Mouse (Mus musculus) neural tube, embryonic 13.5 days (tissue): ENCODE results near the gene Cntn5. TPM values are rescaled to one million over a fixed set of nuclear protein-coding genes. Genes with fewer than 3 reads are reported as not detected.

Source experiments
- ATAC-seq: fragments of 200-750 bp; cut with Nextera tagmentation; 2 replicates; pipeline ENCODE4 v1.8.0; 2017; ENCODE audit warnings: low read depth, mild to moderate bottlenecking, moderate TSS enrichment, moderate library complexity
- H3K27ac ChIP-seq: fragments of 300-500 bp; sonication (generic); replicated peaks from 2 replicates; pipeline ENCODE4 v1.5.1; 2015; ENCODE audit warnings: moderate library complexity, mild to moderate bottlenecking, inconsistent platforms
- H3K27me3 ChIP-seq: fragments of 300-500 bp; sonication (generic); 2 replicates; pipeline ENCODE4 v1.6.1; 2015; ENCODE audit warnings: mild to moderate bottlenecking, inconsistent platforms
- H3K36me3 ChIP-seq: fragments of 300-500 bp; sonication (generic); 2 replicates; pipeline ENCODE4 v1.6.1; 2015; ENCODE audit warnings: mild to moderate bottlenecking, inconsistent platforms
- H3K4me1 ChIP-seq: fragments of 300-500 bp; sonication (generic); replicated peaks from 2 replicates; pipeline ENCODE4 v1.6.1; 2015; ENCODE audit warnings: inconsistent platforms
- H3K4me2 ChIP-seq: fragments of 300-500 bp; sonication (generic); 2 replicates; pipeline ENCODE4 v1.6.1; 2015; ENCODE audit warnings: inconsistent platforms, mild to moderate bottlenecking, moderate library complexity
- H3K4me3 ChIP-seq: fragments of 300-500 bp; sonication (generic); 2 replicates; pipeline ENCODE4 v1.5.1; 2015; ENCODE audit warnings: mild to moderate bottlenecking, inconsistent platforms
- H3K9ac ChIP-seq: fragments of 300-500 bp; sonication (generic); 2 replicates; pipeline ENCODE4 v1.6.1; 2015; ENCODE audit warnings: moderate library complexity, mild to moderate bottlenecking, inconsistent platforms
- H3K9me3 ChIP-seq: fragments of 300-500 bp; sonication (generic); 2 replicates; pipeline ENCODE4 v1.6.1; 2016; ENCODE audit warnings: inconsistent platforms
- WGBS: fragments of 180-500 bp; shearing (Covaris S2); methylation state at CpG from one replicate; pipeline ENCODE4 v1.1.7; 2015; 5-methylcytosine and 5-hydroxymethylcytosine counted together
- polyA plus RNA-seq: library from polyadenylated mRNA; unstranded; fragments of >200 nt; fragmentation: Nextera tagmentation; extraction: Ambion mirVana; gene quantifications from 2 replicates; pipeline ENCODE4 v1.2.1, GENCODE M21; 2015

Gene Cntn5
- 11.3 and 14.4 TPM in 2 replicates for polyA plus RNA-seq

DNA sequence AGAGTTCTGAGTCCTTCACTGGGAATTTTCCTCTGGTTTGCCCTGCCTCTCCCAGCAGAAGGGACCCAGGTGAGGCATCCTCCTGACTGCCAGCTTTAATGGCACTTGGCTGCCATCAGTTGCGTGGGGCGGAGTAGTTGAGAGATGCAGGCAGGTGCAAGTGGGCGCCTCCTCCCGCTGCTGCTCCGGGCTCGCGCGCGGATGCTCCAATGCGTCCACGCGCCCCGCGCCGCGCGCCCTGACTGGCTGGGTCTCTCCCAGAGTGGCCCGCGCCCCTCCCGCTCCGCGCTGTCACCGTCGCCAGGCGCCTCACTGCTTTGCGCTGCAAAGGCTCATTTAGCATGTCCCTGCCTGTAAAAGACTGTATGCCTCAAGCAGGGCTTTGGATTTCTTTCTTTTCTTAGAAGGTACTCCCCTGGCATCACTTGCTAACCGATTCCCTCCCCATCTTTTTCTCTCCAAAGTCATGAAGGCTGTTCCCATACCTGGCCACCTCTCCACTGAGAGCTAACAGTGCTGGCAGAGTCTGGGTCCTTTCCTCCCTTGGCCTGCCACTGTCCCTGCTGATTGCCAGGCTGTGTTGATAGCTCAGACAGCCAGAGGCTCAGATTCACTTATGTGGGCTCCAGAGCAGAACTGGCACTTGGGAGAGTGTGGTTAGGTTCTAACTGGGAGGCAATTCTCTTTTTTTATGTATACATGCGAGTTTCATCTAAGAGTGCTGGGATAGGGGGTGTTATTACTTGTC, at the start of gene Cntn5:
TSS of gene Cntn5 (minus strand) at position 160 of the 748 bp plus-strand sequence.
- no peaks in the 10 kb centered on the region for H3K36me3 ChIP-seq
- 3% methylated on average over 28 of the region's 28 CpGs for WGBS
- H3K9ac ChIP-seq: peak within 1 kb of the TSS; percentile 72
- peak; percentile 96 for ATAC-seq
- peak within 1 kb of the TSS; percentile 43 for H3K4me3 ChIP-seq
- H3K4me1 ChIP-seq: peaks cover 15% of the 10 kb centered on the region
- H3K27me3 ChIP-seq: no peaks in the 10 kb centered on the region
- no peaks in the 10 kb centered on the region for H3K9me3 ChIP-seq
- H3K27ac ChIP-seq: peak within 1 kb of the TSS; percentile 69
- H3K4me2 ChIP-seq: peak within 1 kb of the TSS; percentile 62

GRCm38 (mm10) chr9:10950470-10950869, 45.9 kb upstream of the Cntn5 start:
- H3K27me3 ChIP-seq: no peaks in the 10 kb centered on the region
- no peak overlapping the region for H3K27ac ChIP-seq
- H3K9me3 ChIP-seq: no peaks in the 10 kb centered on the region
- no peak for ATAC-seq
- H3K36me3 ChIP-seq: no peaks in the 10 kb centered on the region
- H3K9ac ChIP-seq: no peak overlapping the region
- no peak overlapping the region for H3K4me3 ChIP-seq
- no peaks in the 10 kb centered on the region for H3K4me1 ChIP-seq
- H3K4me2 ChIP-seq: no peak overlapping the region

DNA sequence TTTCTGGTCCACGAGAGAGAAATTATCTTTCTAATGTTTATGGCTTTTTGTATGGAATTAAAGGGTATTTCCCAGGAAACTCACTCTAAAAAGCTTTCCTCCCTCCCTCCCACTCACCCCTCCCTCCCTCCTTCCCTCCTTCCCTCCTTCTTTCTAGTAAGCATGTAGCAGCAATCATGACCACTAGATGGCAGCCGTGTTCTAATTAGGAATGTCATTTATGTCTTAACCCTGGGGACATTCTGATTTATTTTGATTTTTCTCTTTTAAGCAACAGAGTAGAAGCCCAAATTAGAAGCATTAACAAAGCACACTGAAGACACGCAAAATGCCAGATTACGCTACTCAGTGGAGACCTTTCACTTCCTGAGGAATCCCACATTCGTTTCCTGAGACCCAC, 5.0 kb upstream of the Cntn5 start:
- ATAC-seq: 0 out of 2 replicates have a peak, but pooled peaks have one; percentile 28
- WGBS: 22% methylated on average over 5 of the region's 5 CpGs

GRCm38 (mm10) chr9:10905696-10906095, 1.1 kb upstream of the Cntn5 start:
- Histone ChIP-seq H3K36me3 (no peaks in the 10 kb centered on the region), H3K9ac (no peak overlapping the region), H3K4me3 (no peak overlapping the region), H3K9me3 (no peaks in the 10 kb centered on the region), H3K4me2 (no peak overlapping the region), H3K27me3 (no peaks in the 10 kb centered on the region), H3K27ac (no peak overlapping the region; the same call in 1 of the 2 replicates), H3K4me1 (peaks cover 18% of the 10 kb centered on the region)
- 62% methylated on average over 9 of the region's 9 CpGs for whole genome bisulfite sequencing
- ATAC-seq: no peak

More for the DNA sequence above, 5.0 kb upstream of the Cntn5 start:
- Histone ChIP-seq H3K4me1 (peaks cover 18% of the 10 kb centered on the region), H3K27me3 (no peaks in the 10 kb centered on the region), H3K27ac (no peak overlapping the region), H3K36me3 (no peaks in the 10 kb centered on the region), H3K9ac (no peak overlapping the region), H3K9me3 (no peaks in the 10 kb centered on the region), H3K4me2 (no peak overlapping the region), H3K4me3 (no peak overlapping the region)

DNA sequence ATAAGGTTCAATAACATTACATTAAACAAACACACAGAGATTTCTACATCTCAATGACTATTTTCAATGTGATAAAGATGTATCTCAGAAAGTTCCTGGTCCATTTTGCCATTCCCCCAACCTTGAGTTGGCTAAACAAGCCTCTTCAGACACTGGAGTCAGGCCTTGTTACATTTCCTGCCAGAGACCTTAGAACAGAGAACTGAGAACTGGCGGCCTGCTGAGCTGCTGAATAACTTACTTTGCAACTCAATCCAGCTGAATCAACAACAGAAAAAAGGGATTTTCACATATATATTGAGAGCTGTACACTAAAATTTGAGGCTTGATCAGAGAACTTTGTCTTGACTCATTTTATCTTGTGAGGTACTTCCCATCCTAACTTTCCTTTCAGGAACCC, 24.8 kb downstream of the Cntn5 start:
- Histone ChIP-seq H3K9ac (no peak overlapping the region), H3K27ac (no peak overlapping the region), H3K4me2 (no peak overlapping the region), H3K4me1 (no peaks in the 10 kb centered on the region), H3K9me3 (no peaks in the 10 kb centered on the region), H3K4me3 (no peak overlapping the region), H3K27me3 (no peaks in the 10 kb centered on the region), H3K36me3 (no peaks in the 10 kb centered on the region)
- ATAC-seq: no peak
- 56% methylated on average over 1 of the region's 1 CpGs for WGBS

GRCm38 (mm10) chr9:10873881-10874280, 30.7 kb downstream of the Cntn5 start:
- no peaks in the 10 kb centered on the region for H3K9me3 ChIP-seq
- WGBS: 82% methylated on average over 3 of the region's 3 CpGs
- no peak overlapping the region for H3K27ac ChIP-seq
- no peak overlapping the region for H3K4me2 ChIP-seq
- no peak overlapping the region for H3K4me3 ChIP-seq
- H3K9ac ChIP-seq: no peak overlapping the region
- no peaks in the 10 kb centered on the region for H3K4me1 ChIP-seq
- no peaks in the 10 kb centered on the region for H3K36me3 ChIP-seq
- no peak for ATAC-seq
- H3K27me3 ChIP-seq: no peaks in the 10 kb centered on the region

DNA sequence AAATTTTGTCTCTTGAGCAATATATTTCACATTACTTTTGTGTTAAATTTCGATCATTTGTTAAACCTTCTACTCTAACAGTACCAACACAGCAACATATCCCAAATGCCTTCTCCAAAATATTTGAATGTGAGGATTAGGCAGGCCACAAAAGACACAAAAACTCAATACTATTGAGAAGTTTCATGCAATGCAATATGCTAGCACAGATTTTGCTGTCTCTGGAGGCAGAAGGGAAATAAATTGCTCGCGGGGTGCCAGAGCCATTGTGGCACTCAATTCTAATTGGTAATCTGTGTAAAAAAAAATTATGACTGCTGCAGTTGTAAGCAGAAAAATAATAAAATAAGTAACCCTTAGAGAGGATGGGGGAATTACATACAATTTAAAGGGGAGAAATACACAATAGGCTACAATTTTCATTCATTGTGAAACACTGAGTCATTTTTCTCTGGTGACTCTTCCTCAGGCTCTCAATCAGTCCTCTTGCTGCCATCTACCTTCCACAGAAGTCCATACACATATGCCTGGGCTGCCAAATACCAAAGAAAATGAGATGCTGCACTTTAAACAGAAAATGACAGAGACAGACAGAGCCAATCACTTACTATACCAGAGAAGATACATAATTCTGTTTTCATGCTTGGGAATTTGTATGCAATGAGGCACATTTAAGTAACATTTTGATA, 48.2 kb downstream of the Cntn5 start:
- Histone ChIP-seq H3K4me2 (no peak overlapping the region), H3K9ac (no peak overlapping the region), H3K27me3 (no peaks in the 10 kb centered on the region), H3K9me3 (no peaks in the 10 kb centered on the region), H3K4me3 (no peak overlapping the region), H3K4me1 (no peaks in the 10 kb centered on the region; the same call in 1 of the 2 replicates), H3K27ac (no peak overlapping the region), H3K36me3 (no peaks in the 10 kb centered on the region)
- peak; percentile 63; the same call in 1 of the 2 replicates for ATAC-seq
- 61% methylated on average over 3 of the region's 3 CpGs for WGBS

DNA sequence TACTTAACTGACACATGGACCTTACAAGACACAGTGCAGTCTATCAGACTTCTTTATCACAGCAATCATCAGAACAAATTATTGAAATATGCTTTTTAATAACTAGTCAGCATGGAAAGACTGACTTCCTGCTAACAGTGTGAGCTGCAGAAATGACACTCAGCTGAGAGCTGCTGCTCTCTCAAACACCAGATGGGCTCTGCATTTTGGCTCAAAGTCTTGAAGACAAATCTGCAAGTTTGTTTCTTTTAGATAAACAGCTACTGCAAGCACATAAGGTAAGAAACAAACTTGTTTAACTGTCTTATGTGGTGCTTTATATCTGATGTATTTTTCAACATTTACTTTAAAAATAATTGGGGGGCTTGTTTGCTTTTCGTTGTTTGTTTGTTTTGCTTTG, 87.9 kb downstream of the Cntn5 start:
- no peak overlapping the region for H3K9ac ChIP-seq
- no peak overlapping the region for H3K27ac ChIP-seq
- H3K4me3 ChIP-seq: no peak overlapping the region
- H3K27me3 ChIP-seq: no peaks in the 10 kb centered on the region
- H3K9me3 ChIP-seq: no peaks in the 10 kb centered on the region
- H3K4me1 ChIP-seq: no peaks in the 10 kb centered on the region
- ATAC-seq: no peak
- H3K36me3 ChIP-seq: no peaks in the 10 kb centered on the region
- WGBS: 84% methylated on average over 1 of the region's 1 CpGs
- H3K4me2 ChIP-seq: no peak overlapping the region

DNA sequence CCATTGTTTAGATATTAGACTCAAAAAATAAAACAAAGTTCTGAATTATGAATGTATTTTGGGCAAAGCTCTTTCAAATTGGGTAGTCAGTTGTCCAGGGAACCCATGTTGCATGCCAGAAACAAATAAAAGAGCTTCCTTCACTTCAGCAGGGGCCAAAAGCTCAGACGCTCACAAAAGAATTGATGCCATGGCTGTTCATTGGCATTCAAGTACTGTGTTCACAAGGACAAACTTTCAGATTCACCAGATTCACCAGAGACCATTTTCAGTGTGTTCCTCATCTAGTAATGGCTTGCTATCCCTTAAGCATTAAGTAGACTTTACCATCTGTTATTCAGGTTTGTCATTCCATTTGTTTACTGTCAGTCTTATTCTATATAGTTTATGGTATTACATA, 107.4 kb downstream of the Cntn5 start:
- Histone ChIP-seq H3K4me1 (no peaks in the 10 kb centered on the region), H3K4me3 (no peak overlapping the region), H3K4me2 (no peak overlapping the region), H3K9ac (no peak overlapping the region), H3K27me3 (no peaks in the 10 kb centered on the region), H3K36me3 (no peaks in the 10 kb centered on the region), H3K9me3 (no peaks in the 10 kb centered on the region), H3K27ac (no peak overlapping the region)
- 69% methylated on average over 1 of the region's 1 CpGs for WGBS
- no peak for ATAC-seq

DNA sequence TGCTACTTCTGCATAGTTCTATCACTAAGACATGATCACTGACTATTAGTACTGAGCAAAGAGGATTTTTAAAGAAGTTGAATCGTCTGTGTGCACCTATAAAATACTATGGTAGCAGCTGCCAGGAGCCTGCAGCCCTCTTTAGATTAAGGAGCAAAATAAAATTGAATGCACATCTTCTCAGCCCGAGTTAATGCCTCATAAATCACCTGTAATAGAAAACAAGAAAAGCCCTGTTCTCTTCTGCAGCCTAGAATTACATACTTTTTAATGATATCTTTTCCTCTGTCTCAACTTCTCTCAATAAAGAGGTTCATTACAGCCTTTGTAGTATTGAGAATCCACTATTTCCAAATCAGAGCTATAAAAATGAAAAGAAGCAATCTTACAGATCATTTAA, 109.5 kb downstream of the Cntn5 start:
- H3K4me3 ChIP-seq: no peak overlapping the region
- no peaks in the 10 kb centered on the region for H3K27me3 ChIP-seq
- WGBS: 23% methylated on average over 2 of the region's 2 CpGs
- no peak overlapping the region for H3K4me2 ChIP-seq
- H3K27ac ChIP-seq: no peak overlapping the region
- H3K4me1 ChIP-seq: no peaks in the 10 kb centered on the region
- ATAC-seq: no peak
- H3K9ac ChIP-seq: no peak overlapping the region
- H3K9me3 ChIP-seq: no peaks in the 10 kb centered on the region
- H3K36me3 ChIP-seq: no peaks in the 10 kb centered on the region

DNA sequence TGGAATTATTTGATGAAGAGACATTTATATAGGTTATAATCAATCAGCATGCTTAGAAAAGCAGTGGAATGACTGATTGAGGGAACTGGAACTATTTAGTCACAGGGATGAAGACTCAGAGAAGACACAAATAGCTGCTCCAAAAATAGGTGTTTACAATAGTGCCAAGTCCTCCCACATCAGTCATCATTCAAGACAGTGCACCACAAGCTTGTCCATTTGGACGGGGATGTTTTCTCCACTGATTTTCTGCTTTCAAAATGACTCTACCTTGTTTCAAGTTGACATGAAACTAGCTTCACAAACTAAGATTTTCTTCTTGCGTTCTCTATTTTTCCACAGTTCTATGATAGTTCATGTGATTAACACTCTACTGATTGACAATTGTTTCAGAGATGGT, 172.7 kb downstream of the Cntn5 start:
- no peak for ATAC-seq
- Histone ChIP-seq H3K4me1 (no peaks in the 10 kb centered on the region), H3K36me3 (no peaks in the 10 kb centered on the region), H3K9me3 (no peaks in the 10 kb centered on the region), H3K27me3 (no peaks in the 10 kb centered on the region), H3K27ac (no peak overlapping the region), H3K9ac (no peak overlapping the region), H3K4me2 (no peak overlapping the region), H3K4me3 (no peak overlapping the region)
- 92% methylated on average over 2 of the region's 2 CpGs for WGBS

GRCm38 (mm10) chr9:10724191-10724590, 180.4 kb downstream of the Cntn5 start:
- no peaks in the 10 kb centered on the region for H3K27me3 ChIP-seq
- no peaks in the 10 kb centered on the region for H3K4me1 ChIP-seq
- no peaks in the 10 kb centered on the region for H3K36me3 ChIP-seq
- H3K9me3 ChIP-seq: no peaks in the 10 kb centered on the region
- H3K27ac ChIP-seq: no peak overlapping the region
- H3K4me3 ChIP-seq: no peak overlapping the region
- no peak overlapping the region for H3K4me2 ChIP-seq
- H3K9ac ChIP-seq: no peak overlapping the region
- ATAC-seq: no peak
- 91% methylated on average over 2 of the region's 2 CpGs for WGBS
